Mouse (Mus musculus): Measurements from ENCODE around the gene Rabac1. TPM values are rescaled to one million over a fixed set of nuclear protein-coding genes. Genes with fewer than 3 reads are reported as not detected.
A peak's percentile ranks its signal among the peaks of the same experiment; 100 is the strongest.

The Rabac1 gene
- polyA plus RNA-seq, 1 experiment: 105 TPM

GRCm38 (mm10) chr7:24968463-24968862, 4.1 kb downstream of the Rabac1 start:
- H3K4me1 ChIP-seq (ENCODE audit: control insufficient read depth, insufficient read depth, low read length): 0 out of 2 replicates have a peak, but pooled peaks cover 3% of the 10 kb centered on the region
- TF ChIP-seq POLR2A (IDR thresholded peaks at IDR 0.05; ENCODE audit: low read depth, low read length): no peak
- no peak overlapping the region for H3K27ac ChIP-seq (ENCODE audit: insufficient read depth, low read length)
- H3K4me3 ChIP-seq (ENCODE audit: insufficient read depth, low read length): no peak overlapping the region

- no peak for TF ChIP-seq POLR2A (IDR thresholded peaks at IDR 0.05; ENCODE audit: low read depth, low read length)
- TF ChIP-seq CTCF (IDR thresholded peaks at IDR 0.05; ENCODE audit: borderline replicate concordance, insufficient read depth, low read length): no peak
- H3K27ac ChIP-seq (ENCODE audit: insufficient read depth, low read length): no peak overlapping the region
- no peak overlapping the region for H3K4me3 ChIP-seq (ENCODE audit: insufficient read depth, low read length)
- H3K4me1 ChIP-seq (ENCODE audit: control insufficient read depth, insufficient read depth, low read length): 0 out of 2 replicates have a peak, but pooled peaks cover 3% of the 10 kb centered on the region
Observed at GRCm38 (mm10) chr7:24967966-24968365, 4.6 kb downstream of the Rabac1 start.

GRCm38 (mm10) chr7:24964897-24965535, 7.5 kb downstream of the Rabac1 start:
- TF ChIP-seq POLR2A (IDR thresholded peaks at IDR 0.05; ENCODE audit: low read depth, low read length) (no peak), CTCF (IDR thresholded peaks at IDR 0.05; ENCODE audit: borderline replicate concordance, insufficient read depth, low read length) (peak; percentile 74; the same call in 1 of the 2 replicates)

DNA sequence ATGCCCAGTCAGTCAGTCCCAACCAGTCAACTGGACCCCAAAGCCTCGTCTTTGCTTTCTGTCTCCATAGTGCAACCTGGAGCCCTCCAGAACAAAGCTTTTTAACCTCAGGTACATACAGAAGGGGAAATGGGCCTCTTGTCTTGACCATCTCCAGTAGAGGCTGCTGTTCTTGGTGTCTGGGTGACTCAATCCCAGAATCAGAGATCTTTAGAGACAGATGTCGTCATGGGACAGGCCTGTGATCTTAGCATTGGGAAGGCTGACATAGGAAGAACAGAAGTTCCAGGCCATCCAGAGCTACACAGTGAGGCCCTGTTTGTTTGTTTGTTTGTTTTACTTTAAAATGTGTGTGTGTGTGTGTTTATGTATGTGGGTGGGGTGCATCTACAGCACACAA, 8.3 kb downstream of the Rabac1 start:
- Histone ChIP-seq H3K4me1 (ENCODE audit: control insufficient read depth, insufficient read depth, low read length) (no peaks in the 10 kb centered on the region), H3K4me3 (ENCODE audit: insufficient read depth, low read length) (no peak overlapping the region), H3K27ac (ENCODE audit: insufficient read depth, low read length) (no peak overlapping the region)
- no peak for TF ChIP-seq CTCF (IDR thresholded peaks at IDR 0.05; ENCODE audit: borderline replicate concordance, insufficient read depth, low read length)
- no peak for TF ChIP-seq POLR2A (IDR thresholded peaks at IDR 0.05; ENCODE audit: low read depth, low read length)

More at GRCm38 (mm10) chr7:24964897-24965535, 7.5 kb downstream of the Rabac1 start:
- Histone ChIP-seq H3K27ac (ENCODE audit: insufficient read depth, low read length) (no peak overlapping the region), H3K4me3 (ENCODE audit: insufficient read depth, low read length) (no peak overlapping the region), H3K4me1 (ENCODE audit: control insufficient read depth, insufficient read depth, low read length) (no peaks in the 10 kb centered on the region)

DNA sequence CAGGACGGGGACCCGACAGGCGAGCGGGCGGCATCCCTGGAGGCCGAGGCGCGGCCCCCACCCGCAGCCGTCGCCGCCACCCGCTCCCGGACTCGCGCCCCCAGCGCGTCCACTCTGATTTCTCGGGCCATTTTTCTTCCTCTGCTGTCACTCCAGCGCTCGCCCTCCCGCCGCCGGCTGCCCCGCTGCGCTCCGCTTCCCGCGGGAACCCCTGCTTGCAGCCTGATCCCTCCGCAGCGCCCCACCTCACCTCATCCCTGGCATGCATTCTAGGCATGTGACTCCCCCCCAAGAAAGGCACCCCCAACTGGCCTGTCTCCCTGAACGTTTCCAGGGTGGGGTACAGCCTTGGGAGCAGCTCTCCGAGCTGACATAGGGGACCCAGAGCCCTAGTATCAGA, 17.3 kb downstream of the Rabac1 start:
- TF ChIP-seq POLR2A (IDR thresholded peaks at IDR 0.05; ENCODE audit: low read depth, low read length) (no peak), CTCF (IDR thresholded peaks at IDR 0.05; ENCODE audit: borderline replicate concordance, insufficient read depth, low read length) (no peak)
- H3K4me1 ChIP-seq (ENCODE audit: control insufficient read depth, insufficient read depth, low read length): no peaks in the 10 kb centered on the region
- no peak overlapping the region for H3K27ac ChIP-seq (ENCODE audit: insufficient read depth, low read length)
- no peak overlapping the region for H3K4me3 ChIP-seq (ENCODE audit: insufficient read depth, low read length)

GRCm38 (mm10) chr7:24954450-24954849, 18.1 kb downstream of the Rabac1 start:
- Histone ChIP-seq H3K4me1 (ENCODE audit: control insufficient read depth, insufficient read depth, low read length) (no peaks in the 10 kb centered on the region), H3K27ac (ENCODE audit: insufficient read depth, low read length) (no peak overlapping the region), H3K4me3 (ENCODE audit: insufficient read depth, low read length) (no peak overlapping the region)
- TF ChIP-seq CTCF (IDR thresholded peaks at IDR 0.05; ENCODE audit: borderline replicate concordance, insufficient read depth, low read length) (no peak), POLR2A (IDR thresholded peaks at IDR 0.05; ENCODE audit: low read depth, low read length) (no peak)

DNA sequence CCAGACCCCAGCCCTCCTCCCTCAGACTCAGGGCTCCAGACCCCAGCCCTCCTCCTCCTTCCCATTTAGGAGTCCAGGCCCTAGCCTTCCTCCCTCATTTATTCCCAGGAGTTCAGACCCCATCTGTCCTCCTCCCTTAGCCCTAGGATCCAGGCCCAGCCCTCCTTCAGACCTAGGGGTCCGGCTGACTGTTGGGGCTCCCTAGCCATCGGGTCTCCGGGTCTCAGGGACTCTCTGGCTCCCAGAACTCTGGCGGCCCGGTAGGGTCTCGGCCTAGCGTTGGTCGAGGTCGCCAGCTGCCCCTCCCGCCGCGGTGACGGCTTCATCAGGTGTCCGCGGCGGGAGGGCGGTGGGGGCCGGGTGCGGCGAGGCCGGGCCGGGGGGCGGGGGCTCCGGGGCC, 18.6 kb downstream of the Rabac1 start:
- TF ChIP-seq POLR2A (IDR thresholded peaks at IDR 0.05; ENCODE audit: low read depth, low read length) (no peak), CTCF (IDR thresholded peaks at IDR 0.05; ENCODE audit: borderline replicate concordance, insufficient read depth, low read length) (no peak)
- Histone ChIP-seq H3K4me3 (ENCODE audit: insufficient read depth, low read length) (no peak overlapping the region), H3K27ac (ENCODE audit: insufficient read depth, low read length) (no peak overlapping the region), H3K4me1 (ENCODE audit: control insufficient read depth, insufficient read depth, low read length) (no peaks in the 10 kb centered on the region)

DNA sequence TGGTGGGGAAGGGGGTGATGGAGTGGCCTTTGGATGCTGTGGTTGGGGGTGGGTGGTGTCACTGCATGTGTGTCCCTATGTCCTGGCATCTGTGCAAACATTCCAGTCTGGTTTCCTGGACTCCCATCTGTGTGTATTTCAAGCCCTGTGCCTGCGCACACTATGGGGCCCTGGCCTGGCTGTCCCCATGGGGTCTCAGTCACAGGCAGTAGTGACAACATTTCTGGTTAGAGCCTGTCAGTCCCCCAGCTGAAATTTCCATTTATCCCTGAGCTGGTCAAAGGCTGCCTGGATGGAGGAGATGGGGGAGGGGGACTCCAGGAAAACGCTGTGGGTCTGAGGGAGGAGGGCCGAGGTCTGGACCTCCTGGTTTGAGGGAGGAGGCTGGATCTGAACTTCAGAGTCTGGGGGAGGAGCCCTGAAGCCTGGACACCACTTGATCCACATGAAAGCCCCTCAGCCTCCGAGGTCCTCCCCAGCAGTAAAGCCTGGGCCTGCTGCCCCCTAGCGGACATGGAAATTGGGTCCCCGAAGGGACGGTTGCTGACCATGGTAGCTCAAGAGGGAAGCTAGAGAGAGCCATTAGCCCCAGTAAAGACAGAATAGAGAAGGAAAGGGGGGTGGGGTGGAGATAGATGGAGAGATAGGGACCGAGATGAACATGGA, 22.5 kb downstream of the Rabac1 start:
- Histone ChIP-seq H3K4me1 (ENCODE audit: control insufficient read depth, insufficient read depth, low read length) (no peaks in the 10 kb centered on the region), H3K27ac (ENCODE audit: insufficient read depth, low read length) (no peak overlapping the region), H3K4me3 (ENCODE audit: insufficient read depth, low read length) (no peak overlapping the region)
- TF ChIP-seq CTCF (IDR thresholded peaks at IDR 0.05; ENCODE audit: borderline replicate concordance, insufficient read depth, low read length) (peak; percentile 75), POLR2A (IDR thresholded peaks at IDR 0.05; ENCODE audit: low read depth, low read length) (no peak)

- H3K27ac ChIP-seq (ENCODE audit: insufficient read depth, low read length): no peak overlapping the region
- TF ChIP-seq POLR2A (IDR thresholded peaks at IDR 0.05; ENCODE audit: low read depth, low read length) (no peak), CTCF (IDR thresholded peaks at IDR 0.05; ENCODE audit: borderline replicate concordance, insufficient read depth, low read length) (no peak)
- H3K4me3 ChIP-seq (ENCODE audit: insufficient read depth, low read length): no peak overlapping the region
- no peaks in the 10 kb centered on the region for H3K4me1 ChIP-seq (ENCODE audit: control insufficient read depth, insufficient read depth, low read length)
Observed at GRCm38 (mm10) chr7:24948774-24949173, 23.8 kb downstream of the Rabac1 start.

GRCm38 (mm10) chr7:24947316-24948048, 25.1 kb downstream of the Rabac1 start:
- TF ChIP-seq CTCF (IDR thresholded peaks at IDR 0.05; ENCODE audit: borderline replicate concordance, insufficient read depth, low read length) (no peak), POLR2A (IDR thresholded peaks at IDR 0.05; ENCODE audit: low read depth, low read length) (no peak)
- H3K27ac ChIP-seq (ENCODE audit: insufficient read depth, low read length): no peak overlapping the region
- no peaks in the 10 kb centered on the region for H3K4me1 ChIP-seq (ENCODE audit: control insufficient read depth, insufficient read depth, low read length)
- no peak overlapping the region for H3K4me3 ChIP-seq (ENCODE audit: insufficient read depth, low read length)
